ENCODE assay signal across 11 mouse cellular contexts in the genomic region with DNA sequence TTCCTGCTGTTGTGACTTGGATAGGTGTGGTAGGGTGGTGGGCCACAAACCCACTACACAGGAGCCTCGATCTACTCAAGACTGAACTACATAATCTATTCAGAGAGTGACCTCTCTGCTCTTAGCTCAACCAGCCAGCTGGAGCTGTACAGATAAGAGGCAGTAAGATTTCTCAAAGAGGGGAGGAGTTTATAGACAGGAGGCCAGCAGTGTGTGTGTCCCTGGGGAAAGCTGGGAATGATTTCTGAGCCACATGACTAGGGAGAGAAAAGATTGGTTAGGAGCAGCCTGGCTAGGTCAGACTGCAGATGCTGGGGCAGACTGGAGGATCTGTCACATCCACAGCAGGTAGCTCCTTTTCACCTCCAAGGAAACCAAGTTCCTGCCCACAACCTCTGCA.
A peak's percentile ranks its signal among the peaks of the same experiment; 100 is the strongest.
DNase-seq lines count a peak whose midpoint lies in the region; ATAC-seq and TF ChIP-seq lines count a peak whose summit lies in the region.
"Had no signal": no experiment of that assay in that cellular context is flagged by ENCODE, and none has a peak within 500 bp of the region (broad histone marks: within the 10 kb centered on the region; RNA-seq: fewer than 3 reads in every experiment).

No protein-coding gene starts in this region.

- no peak overlapping the region for H3K9ac ChIP-seq in lung, postnatal 0 days (replicated peaks; ENCODE audit: low read depth)
- no peak overlapping the region for H3K9ac ChIP-seq in intestine, embryonic 16.5 days (ENCODE audit: low read depth, low read length)
- H3K9ac ChIP-seq in stomach, postnatal 0 days (ENCODE audit: low read length) = no peak overlapping the region
- H3K9ac ChIP-seq: forebrain, postnatal 0 days; midbrain, embryonic 15.5 days had no signal

- H3K4me2 ChIP-seq in lung, postnatal 0 days (replicated peaks; ENCODE audit: low read depth, low read length) = no peak overlapping the region
- H3K4me2 ChIP-seq in intestine, embryonic 16.5 days (ENCODE audit: low read depth, low read length) = no peak overlapping the region
- no peak overlapping the region for H3K4me2 ChIP-seq in stomach, postnatal 0 days (replicated peaks; ENCODE audit: low read depth)
- H3K4me2 ChIP-seq: midbrain, embryonic 15.5 days had no signal

- peaks cover 11% of the 10 kb centered on the region; the same call in 1 of the 2 replicates for H3K4me1 ChIP-seq in lung, postnatal 0 days (ENCODE audit: insufficient read depth, low read depth, low read length)
- peaks cover 37% of the 10 kb centered on the region for H3K4me1 ChIP-seq in intestine, embryonic 16.5 days (ENCODE audit: control insufficient read depth, insufficient read depth, low read length)
- peaks cover 3% of the 10 kb centered on the region; the same call in 1 of the 2 replicates for H3K4me1 ChIP-seq in stomach, postnatal 0 days (replicated peaks; ENCODE audit: control insufficient read depth, insufficient read depth)

- TF ChIP-seq CTCF in lung, postnatal 0 days (IDR thresholded peaks at IDR 0.05) = no peak
- no peak for TF ChIP-seq CTCF in stomach, postnatal 0 days (IDR thresholded peaks at IDR 0.05; ENCODE audit: low read depth)

- H3K9me3 ChIP-seq in lung, postnatal 0 days (ENCODE audit: low read length) = no peaks in the 10 kb centered on the region
- H3K9me3 ChIP-seq in intestine, embryonic 16.5 days (ENCODE audit: control insufficient read depth, low read length) = no peaks in the 10 kb centered on the region
- H3K9me3 ChIP-seq in stomach, postnatal 0 days (ENCODE audit: control insufficient read depth, low read length) = no peaks in the 10 kb centered on the region
- H3K9me3 ChIP-seq: midbrain, embryonic 15.5 days had no signal

- no peak for ATAC-seq in lung, postnatal 0 days
- ATAC-seq in intestine, embryonic 16.5 days = peak; percentile 90
- ATAC-seq in stomach, postnatal 0 days (ENCODE audit: low FRiP score, low TSS enrichment) = peak; percentile 60; the same call in 1 of the 2 replicates
- no peak for ATAC-seq in cerebellum, adult (ENCODE audit: insufficient number of reproducible peaks, low FRiP score, low TSS enrichment)
- no peak for ATAC-seq in erythroblast, adult 5-6 weeks (replicated peaks; ENCODE audit: low FRiP score, poor library complexity, severe bottlenecking)
- ATAC-seq: forebrain, postnatal 0 days; midbrain, embryonic 15.5 days had no signal

- no peaks in the 10 kb centered on the region for H3K27me3 ChIP-seq in lung, postnatal 0 days (replicated peaks; ENCODE audit: insufficient read depth, low read length)
- no peaks in the 10 kb centered on the region for H3K27me3 ChIP-seq in intestine, embryonic 16.5 days (replicated peaks; ENCODE audit: control insufficient read depth, insufficient read depth, low read length)
- H3K27me3 ChIP-seq in stomach, postnatal 0 days (ENCODE audit: control insufficient read depth, insufficient read depth, low read length) = no peaks in the 10 kb centered on the region
- H3K27me3 ChIP-seq: midbrain, embryonic 15.5 days had no signal

- H3K27ac ChIP-seq in lung, postnatal 0 days (ENCODE audit: low read length) = no peak overlapping the region
- peak overlapping the region; percentile 33; the same call in 1 of the 2 replicates for H3K27ac ChIP-seq in intestine, embryonic 16.5 days (ENCODE audit: low read length)
- peak overlapping the region; percentile 83; the same call in 1 of the 2 replicates for H3K27ac ChIP-seq in stomach, postnatal 0 days (replicated peaks)
- H3K27ac ChIP-seq: midbrain, embryonic 15.5 days had no signal

- WGBS in lung, postnatal 0 days = 4% methylated on average over 1 of the region's 1 CpGs
- WGBS in intestine, embryonic 16.5 days = 23% methylated on average over 1 of the region's 1 CpGs
- 24% methylated on average over 1 of the region's 1 CpGs for WGBS in stomach, postnatal 0 days

- TF ChIP-seq EP300 in lung, postnatal 0 days (IDR thresholded peaks at IDR 0.05) = no peak
- TF ChIP-seq EP300 in stomach, postnatal 0 days (optimal IDR thresholded peaks at IDR 0.05) = no peak

- no peak overlapping the region for H3K4me3 ChIP-seq in lung, postnatal 0 days (ENCODE audit: low read depth, low read length)
- H3K4me3 ChIP-seq in intestine, embryonic 16.5 days (ENCODE audit: low read length) = no peak overlapping the region
- no peak overlapping the region for H3K4me3 ChIP-seq in stomach, postnatal 0 days (ENCODE audit: low read depth, low read length)
- H3K4me3 ChIP-seq: midbrain, embryonic 15.5 days had no signal

- no peaks in the 10 kb centered on the region for H3K36me3 ChIP-seq in lung, postnatal 0 days (ENCODE audit: insufficient read depth, low read length)
- H3K36me3 ChIP-seq in intestine, embryonic 16.5 days (ENCODE audit: control insufficient read depth, insufficient read depth, low read length) = no peaks in the 10 kb centered on the region
- no peaks in the 10 kb centered on the region for H3K36me3 ChIP-seq in stomach, postnatal 0 days (ENCODE audit: control insufficient read depth, insufficient read depth, low read length)
- H3K36me3 ChIP-seq: midbrain, embryonic 15.5 days had no signal

- peak; percentile 50 for DNase-seq in lung, postnatal 0 days (ENCODE audit: low spot score)
- no peak for DNase-seq in lung, postnatal 10 days
- peak; percentile 61 for DNase-seq in fibroblast of lung, adult 2 months (ENCODE audit: low read depth)
- DNase-seq in stomach, postnatal 0 days (ENCODE audit: low spot score) = no peak
- DNase-seq: cerebellum, adult 9-10 months; forebrain, postnatal 0 days; thymus, postnatal 36 days had no signal

Comparison
In these comparisons a context has a peak if more than half of its experiments do, and no peak if none do; other contexts are left out.
1. DNase-seq: peak in lung, postnatal 0 days (single experiment) and fibroblast of lung, adult 2 months (single experiment); none in lung, postnatal 10 days (single experiment) and stomach, postnatal 0 days (single experiment).
2. ATAC-seq: peak in intestine, embryonic 16.5 days (single experiment) and stomach, postnatal 0 days (single experiment); none in lung, postnatal 0 days (single experiment), cerebellum, adult (single experiment) and erythroblast, adult 5-6 weeks (single experiment).